Mouse (Mus musculus) myocyte (in vitro differentiated cells): ENCODE measurements around the gene Nos1.

Experiments used
- CEBPB ChIP-seq: IDR thresholded peaks from 2 replicates; pipeline ENCODE4 v1.6.1; 2011; ENCODE audit warnings: mild to moderate bottlenecking, moderate library complexity; ENCODE audit not compliant: poor library complexity, insufficient read depth, severe bottlenecking
- E2F4 ChIP-seq: IDR thresholded peaks from one replicate; pipeline ENCODE4 v1.6.1; 2011; ENCODE audit warnings: mild to moderate bottlenecking, control low read depth, moderate library complexity; ENCODE audit not compliant: insufficient read depth
- MAX ChIP-seq: IDR thresholded peaks from one replicate; pipeline ENCODE4 v1.6.1; 2011; ENCODE audit warnings: low read depth, mild to moderate bottlenecking, control low read depth
- MYOD1 ChIP-seq, 3 experiments: IDR thresholded peaks; one replicate each; pipeline ENCODE4 v1.6.1; 2011; ENCODE audit warnings: control low read depth in 2 of 3, low read depth in 2 of 3, mild to moderate bottlenecking in 2 of 3, moderate library complexity in 1 of 3; ENCODE audit not compliant: insufficient read length in 2 of 3, control insufficient read depth in 1 of 3
- MYOG ChIP-seq, 3 experiments: IDR thresholded peaks; one replicate each; pipeline ENCODE4 v1.6.1; 2011; ENCODE audit warnings: control low read depth in 2 of 3, low read depth in 2 of 3, mild to moderate bottlenecking in 2 of 3; ENCODE audit not compliant: insufficient read length in 2 of 3, control insufficient read depth in 1 of 3, insufficient read depth in 1 of 3
- POLR2A ChIP-seq: IDR thresholded peaks from one replicate; pipeline ENCODE4 v1.6.1; 2011; ENCODE audit warnings: low read depth, mild to moderate bottlenecking, control low read depth, moderate library complexity; ENCODE audit not compliant: insufficient read length
- POLR2AphosphoS2 ChIP-seq: IDR thresholded peaks from one replicate; pipeline ENCODE4 v1.6.1; 2011; ENCODE audit warnings: low read depth, control low read depth; ENCODE audit not compliant: insufficient read length
- REST ChIP-seq: IDR thresholded peaks from one replicate; pipeline ENCODE4 v1.6.1; 2011; ENCODE audit warnings: mild to moderate bottlenecking, control low read depth, moderate library complexity; ENCODE audit not compliant: insufficient read depth, insufficient read length
- TCF12 ChIP-seq: IDR thresholded peaks from one replicate; pipeline ENCODE4 v1.6.1; 2011; ENCODE audit warnings: mild to moderate bottlenecking, control low read depth; ENCODE audit not compliant: poor library complexity, insufficient read depth, severe bottlenecking
- TCF3 ChIP-seq: IDR thresholded peaks from one replicate; pipeline ENCODE4 v1.6.1; 2011; ENCODE audit warnings: low read depth, control low read depth; ENCODE audit not compliant: insufficient read length
- USF1 ChIP-seq: IDR thresholded peaks from one replicate; pipeline ENCODE4 v1.6.1; 2011; ENCODE audit warnings: low read depth, mild to moderate bottlenecking, control low read depth, moderate library complexity

GRCm38 (mm10) chr5:117949393-117949792, 168.6 kb downstream of the Nos1 start:
- TF ChIP-seq TCF12 (no peak), POLR2A (no peak), POLR2AphosphoS2 (no peak), E2F4 (no peak), MYOD1 (IDR thresholded peaks at IDR 0.05; ENCODE audit: control insufficient read depth in 1 of 3, insufficient read length in 2 of 3, low read depth in 2 of 3) (no peak), MYOG (IDR thresholded peaks at IDR 0.05; ENCODE audit: control insufficient read depth in 1 of 3, insufficient read depth in 1 of 3, insufficient read length in 2 of 3, low read depth in 2 of 3) (no peak), MAX (no peak), USF1 (no peak), CEBPB (no peak), TCF3 (no peak), REST (no peak)
